Mouse (Mus musculus) limb, embryonic 12.5 days (tissue): ENCODE measurements around the gene Osbpl8. TPM values are rescaled to one million over a fixed set of nuclear protein-coding genes. Genes with fewer than 3 reads are reported as not detected.

ENCODE experiments used
- ATAC-seq: fragments of 200-750 bp; cut with Nextera tagmentation; 2 replicates; pipeline ENCODE4 v1.8.0; 2017; ENCODE audit warnings: low read depth, moderate TSS enrichment; ENCODE audit not compliant: insufficient number of reproducible peaks, insufficient read depth, low FRiP score, low TSS enrichment
- H3K27ac ChIP-seq: fragments of 300-500 bp; sonication (generic); 2 replicates; pipeline ENCODE4 v1.5.1; 2016; ENCODE audit warnings: mild to moderate bottlenecking, moderate library complexity
- H3K27me3 ChIP-seq: fragments of 300-500 bp; sonication (generic); 2 replicates; pipeline ENCODE4 v1.6.1; 2016; ENCODE audit warnings: mild to moderate bottlenecking, moderate library complexity
- H3K36me3 ChIP-seq: fragments of 300-500 bp; sonication (generic); 2 replicates; pipeline ENCODE4 v1.6.1; 2016; ENCODE audit warnings: mild to moderate bottlenecking, moderate library complexity
- H3K4me1 ChIP-seq: fragments of 300-500 bp; sonication (generic); replicated peaks from 2 replicates; pipeline ENCODE4 v1.6.1; 2016
- H3K4me2 ChIP-seq: fragments of 300-500 bp; sonication (generic); 2 replicates; pipeline ENCODE4 v1.6.1; 2016; ENCODE audit warnings: mild to moderate bottlenecking, moderate library complexity
- H3K4me3 ChIP-seq: fragments of 300-500 bp; sonication (generic); replicated peaks from 2 replicates; pipeline ENCODE4 v1.5.1; 2016; ENCODE audit warnings: mild to moderate bottlenecking
- H3K9ac ChIP-seq: fragments of 300-500 bp; sonication (generic); replicated peaks from 2 replicates; pipeline ENCODE4 v1.6.1; 2016; ENCODE audit warnings: mild to moderate bottlenecking, moderate library complexity
- H3K9me3 ChIP-seq: fragments of 300-500 bp; sonication (generic); 2 replicates; pipeline ENCODE4 v1.6.1; 2016; ENCODE audit warnings: mild to moderate bottlenecking, moderate library complexity
- WGBS: fragments of 180-500 bp; shearing (Covaris S2); methylation state at CpG from one replicate; pipeline ENCODE4 v1.1.7; 2016; 5-methylcytosine and 5-hydroxymethylcytosine counted together
- polyA plus RNA-seq: library from polyadenylated mRNA; unstranded; fragments of >200 nt; fragmentation: Nextera tagmentation; extraction: Ambion mirVana; gene quantifications from 2 replicates; pipeline ENCODE4 v1.2.1, GENCODE M21; 2016

The Osbpl8 gene
- 13.5 and 14.2 TPM in 2 replicates for polyA plus RNA-seq

DNA sequence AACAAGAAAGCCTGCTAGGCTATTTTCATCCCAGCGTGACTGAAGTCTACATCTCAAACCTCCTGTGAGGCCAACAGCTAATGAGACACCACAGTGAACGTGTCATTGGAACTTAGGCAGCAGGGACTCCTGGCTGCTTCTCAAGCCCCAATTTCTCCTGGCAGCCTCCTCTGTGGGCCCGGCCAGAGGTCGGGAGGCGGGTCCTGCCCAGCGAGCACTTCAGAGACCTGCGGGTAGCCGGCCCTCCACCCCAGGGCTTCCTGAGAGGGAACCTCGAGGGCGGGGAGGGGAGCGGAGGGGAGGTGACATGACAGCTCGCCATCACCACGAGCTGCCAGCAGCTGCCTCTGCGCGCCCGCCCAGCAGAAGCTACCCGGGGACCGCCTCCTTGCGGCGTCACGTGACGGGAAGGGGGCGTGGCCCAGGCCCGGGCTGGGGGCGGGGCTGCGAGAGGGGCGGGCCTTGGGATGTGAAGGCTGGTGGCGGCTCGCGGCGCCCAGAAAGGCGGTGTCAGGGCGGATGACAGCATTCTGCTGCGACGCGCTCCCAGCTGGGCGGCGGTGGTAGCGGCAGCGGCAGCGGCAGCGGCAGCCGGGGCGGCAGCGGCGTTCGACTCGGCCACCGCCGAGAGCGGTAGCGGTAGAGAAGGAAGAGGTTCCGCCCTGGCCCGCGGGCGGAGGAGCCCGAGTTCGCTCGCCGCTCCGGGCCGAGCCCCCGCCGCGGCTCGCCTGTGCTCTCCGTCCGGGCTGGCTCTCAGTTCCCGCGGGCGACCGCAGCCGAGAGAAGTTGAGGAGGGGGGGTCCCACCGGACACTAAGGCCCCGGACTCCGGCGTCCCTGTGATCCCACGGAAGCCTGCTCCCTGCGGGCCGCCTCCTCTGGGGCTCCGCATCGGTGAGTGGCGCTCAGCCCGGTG lies at the start of gene Osbpl8:
Osbpl8 (plus strand) TSS at position 449 of the 915 bp plus-strand sequence.
- ATAC-seq = peak; percentile 92
- H3K4me3 ChIP-seq = peak within 1 kb of the TSS; percentile 89
- H3K36me3 ChIP-seq = no peaks in the 10 kb centered on the region
- H3K9ac ChIP-seq = peak within 1 kb of the TSS; percentile 90
- peaks cover 3% of the 10 kb centered on the region for H3K4me1 ChIP-seq
- peak within 1 kb of the TSS; percentile 67 for H3K4me2 ChIP-seq
- H3K27me3 ChIP-seq = no peaks in the 10 kb centered on the region
- WGBS = under 1% methylated on average over 69 of the region's 84 CpGs
- H3K27ac ChIP-seq = peak within 1 kb of the TSS; percentile 93
- no peaks in the 10 kb centered on the region for H3K9me3 ChIP-seq

DNA sequence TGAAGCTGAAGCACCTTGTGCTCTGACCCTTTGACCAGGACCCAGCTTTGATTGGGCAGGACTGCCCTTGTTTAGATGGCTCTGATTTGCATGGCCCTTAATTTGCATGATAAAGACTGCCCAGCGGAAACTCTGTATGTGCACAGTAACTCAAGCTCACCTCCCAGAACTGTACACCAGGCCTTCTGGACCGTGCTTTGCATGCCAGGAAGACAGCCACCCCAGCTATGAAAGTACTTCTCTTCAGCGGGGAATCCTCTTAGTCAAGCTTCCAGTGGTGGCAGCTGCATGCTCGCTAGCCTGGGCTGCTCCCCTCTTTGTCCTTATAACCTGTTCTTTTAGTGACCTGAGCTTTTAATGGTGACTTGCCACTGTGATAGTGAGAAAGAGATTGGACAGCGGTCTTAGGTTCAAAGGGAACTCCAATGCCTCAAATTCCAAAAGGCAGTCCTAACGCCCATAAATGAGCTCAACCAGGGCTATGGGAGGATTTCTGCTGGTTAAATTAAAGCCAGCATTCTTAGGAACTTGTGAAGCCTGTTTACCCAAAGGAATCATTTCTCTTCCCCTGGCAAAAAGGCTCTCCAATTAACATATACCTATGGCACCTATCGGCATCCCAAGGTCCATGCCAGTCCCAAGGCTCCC lies 47.2 kb upstream of the Osbpl8 start:
- H3K4me2 ChIP-seq = no peak overlapping the region
- H3K4me1 ChIP-seq = no peaks in the 10 kb centered on the region
- no peak for ATAC-seq
- no peak overlapping the region for H3K27ac ChIP-seq
- 51% methylated on average over 7 of the region's 7 CpGs for WGBS
- no peak overlapping the region for H3K9ac ChIP-seq
- H3K27me3 ChIP-seq = no peaks in the 10 kb centered on the region
- H3K36me3 ChIP-seq = no peaks in the 10 kb centered on the region
- no peak overlapping the region for H3K4me3 ChIP-seq
- H3K9me3 ChIP-seq = no peaks in the 10 kb centered on the region

DNA sequence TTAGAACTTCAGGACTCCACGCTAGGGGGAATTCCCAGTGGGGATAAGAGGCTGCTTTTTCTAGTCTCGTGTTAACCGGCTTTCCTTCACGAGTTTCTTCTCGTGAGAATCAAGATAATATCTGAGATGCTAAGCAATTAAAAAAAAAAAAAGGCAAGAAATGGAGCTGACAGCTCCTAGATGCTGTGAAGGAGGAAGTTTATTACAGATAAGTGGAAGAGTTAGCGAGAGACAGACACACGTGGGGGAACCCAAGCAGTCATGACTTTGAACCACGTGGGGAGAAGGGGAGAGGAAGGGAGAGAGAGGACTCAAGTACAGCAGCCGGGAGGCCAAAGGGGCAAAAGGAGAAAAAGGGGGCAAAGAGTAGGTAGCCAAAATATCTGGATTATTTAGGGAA lies 46.3 kb upstream of the Osbpl8 start:
- Histone ChIP-seq H3K27ac (no peak overlapping the region), H3K27me3 (no peaks in the 10 kb centered on the region), H3K4me2 (no peak overlapping the region), H3K9me3 (no peaks in the 10 kb centered on the region), H3K9ac (no peak overlapping the region), H3K36me3 (no peaks in the 10 kb centered on the region), H3K4me3 (no peak overlapping the region), H3K4me1 (no peaks in the 10 kb centered on the region)
- ATAC-seq = no peak
- 79% methylated on average over 9 of the region's 9 CpGs for WGBS

DNA sequence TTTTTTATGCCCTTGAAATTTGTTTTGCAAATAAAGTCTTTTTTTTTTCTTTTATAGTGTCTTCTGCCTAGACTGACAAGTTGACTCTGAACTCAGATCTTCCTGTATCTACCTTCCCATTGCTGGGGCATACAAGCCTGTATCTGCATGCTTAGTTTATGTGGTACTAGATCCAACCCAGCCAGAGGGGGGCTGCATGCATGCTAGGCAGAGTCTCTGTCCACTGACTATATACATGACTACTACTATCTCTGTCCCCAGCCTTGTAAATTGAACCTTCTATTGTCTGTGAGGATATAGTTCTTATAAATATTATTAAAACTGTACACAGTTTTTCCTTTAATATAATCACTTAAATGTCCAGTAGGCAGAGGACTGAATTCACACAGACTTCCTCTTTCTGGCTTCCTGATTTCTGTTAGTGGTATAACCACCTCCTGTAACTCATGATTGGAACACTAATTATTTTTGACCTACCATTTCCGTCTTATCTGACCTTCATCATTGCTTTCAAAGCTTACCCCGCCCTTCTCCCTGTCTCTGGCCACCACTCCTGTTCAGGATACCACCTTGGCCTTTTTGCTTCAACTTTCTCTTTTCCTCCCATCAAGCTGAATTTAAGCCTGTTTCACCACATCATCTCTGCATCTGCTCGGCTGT lies 45.4 kb upstream of the Osbpl8 start:
- Histone ChIP-seq H3K4me3 (no peak overlapping the region), H3K4me2 (no peak overlapping the region), H3K36me3 (no peaks in the 10 kb centered on the region), H3K9ac (no peak overlapping the region), H3K27ac (no peak overlapping the region), H3K27me3 (no peaks in the 10 kb centered on the region), H3K9me3 (no peaks in the 10 kb centered on the region), H3K4me1 (no peaks in the 10 kb centered on the region)
- 73% methylated on average over 3 of the region's 3 CpGs for WGBS
- no peak for ATAC-seq

DNA sequence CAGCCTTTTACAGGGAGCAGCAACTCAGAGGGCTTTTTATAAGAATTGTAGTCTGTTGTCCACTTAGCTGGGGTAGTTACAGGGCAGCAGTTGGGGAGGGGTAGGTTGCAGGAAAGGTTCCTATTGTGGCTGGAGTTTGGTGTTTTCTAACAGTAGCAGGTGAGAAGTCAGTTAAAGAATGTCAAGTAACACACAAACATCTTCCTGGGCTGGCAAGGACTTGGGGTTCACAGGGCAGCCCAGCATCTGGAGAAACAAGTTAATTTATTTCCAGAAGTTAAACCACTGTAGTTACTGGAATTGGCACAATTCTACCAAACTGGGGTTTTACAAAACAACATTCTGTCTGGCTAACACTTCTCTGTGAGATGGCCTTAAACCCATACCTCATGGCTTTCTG lies 44.8 kb upstream of the Osbpl8 start:
- no peak overlapping the region for H3K4me3 ChIP-seq
- H3K36me3 ChIP-seq = no peaks in the 10 kb centered on the region
- H3K9ac ChIP-seq = no peak overlapping the region
- H3K9me3 ChIP-seq = no peaks in the 10 kb centered on the region
- no peak for ATAC-seq
- no peak overlapping the region for H3K4me2 ChIP-seq
- 0 out of 2 replicates have a peak overlapping the region, but pooled peaks have one; percentile 1 for H3K27ac ChIP-seq
- no peaks in the 10 kb centered on the region for H3K4me1 ChIP-seq
- H3K27me3 ChIP-seq = no peaks in the 10 kb centered on the region

DNA sequence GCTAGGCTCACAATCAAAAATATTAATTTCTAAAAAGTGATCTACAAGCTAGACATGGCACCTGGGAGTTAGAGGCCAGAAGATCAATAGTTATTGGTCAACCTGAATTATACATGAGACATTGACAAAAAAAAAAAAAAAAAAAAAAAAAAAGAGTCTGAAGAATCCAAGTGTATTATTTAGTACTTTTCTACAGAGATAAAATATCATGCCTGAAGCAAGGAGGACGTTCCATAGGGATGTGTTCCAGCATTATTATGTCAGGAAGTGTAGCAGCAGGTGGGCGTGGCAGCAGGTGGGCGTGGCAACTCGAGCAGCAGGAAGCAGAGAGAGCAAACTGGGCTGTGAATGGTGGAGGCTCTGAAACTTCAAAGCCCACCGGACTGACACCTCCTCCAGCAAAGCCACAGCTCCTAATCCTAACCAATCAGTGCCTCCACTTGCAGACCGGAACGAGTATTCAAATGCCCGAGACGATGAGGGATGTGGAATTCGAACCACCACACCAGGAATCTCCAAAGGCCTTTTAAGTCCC lies 41.6 kb upstream of the Osbpl8 start:
- WGBS = 72% methylated on average over 10 of the region's 10 CpGs

DNA sequence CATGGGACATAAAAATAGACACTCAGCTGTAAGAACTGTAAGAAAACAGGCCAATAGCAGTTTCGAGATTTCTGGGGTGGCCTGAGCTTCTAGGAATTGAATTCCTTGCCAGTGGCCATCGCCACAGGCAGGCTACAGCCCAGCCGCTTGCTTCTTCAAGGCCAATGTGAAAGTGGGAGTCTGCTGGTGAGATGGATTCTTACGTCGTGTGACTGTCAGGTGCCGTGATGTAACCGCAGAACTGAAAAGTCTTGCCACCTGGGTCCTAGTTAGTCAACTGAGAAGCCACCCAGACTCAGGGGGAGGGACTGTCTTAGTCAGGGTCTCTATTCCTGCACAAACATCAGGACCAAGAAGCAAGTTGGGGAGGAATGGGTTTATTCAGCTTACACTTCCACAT lies 40.4 kb upstream of the Osbpl8 start:
- WGBS = 94% methylated on average over 7 of the region's 7 CpGs
- H3K27ac ChIP-seq = no peak overlapping the region
- H3K9ac ChIP-seq = no peak overlapping the region
- H3K9me3 ChIP-seq = no peaks in the 10 kb centered on the region
- ATAC-seq = no peak
- no peaks in the 10 kb centered on the region for H3K27me3 ChIP-seq
- H3K4me2 ChIP-seq = no peak overlapping the region
- no peaks in the 10 kb centered on the region for H3K4me1 ChIP-seq
- no peaks in the 10 kb centered on the region for H3K36me3 ChIP-seq
- H3K4me3 ChIP-seq = no peak overlapping the region

More for the DNA sequence above, 41.6 kb upstream of the Osbpl8 start:
- H3K27ac ChIP-seq = no peak overlapping the region
- H3K4me2 ChIP-seq = no peak overlapping the region
- H3K4me1 ChIP-seq = no peaks in the 10 kb centered on the region
- H3K9ac ChIP-seq = no peak overlapping the region
- no peaks in the 10 kb centered on the region for H3K36me3 ChIP-seq
- H3K4me3 ChIP-seq = no peak overlapping the region
- ATAC-seq = no peak
- no peaks in the 10 kb centered on the region for H3K9me3 ChIP-seq
- no peaks in the 10 kb centered on the region for H3K27me3 ChIP-seq

DNA sequence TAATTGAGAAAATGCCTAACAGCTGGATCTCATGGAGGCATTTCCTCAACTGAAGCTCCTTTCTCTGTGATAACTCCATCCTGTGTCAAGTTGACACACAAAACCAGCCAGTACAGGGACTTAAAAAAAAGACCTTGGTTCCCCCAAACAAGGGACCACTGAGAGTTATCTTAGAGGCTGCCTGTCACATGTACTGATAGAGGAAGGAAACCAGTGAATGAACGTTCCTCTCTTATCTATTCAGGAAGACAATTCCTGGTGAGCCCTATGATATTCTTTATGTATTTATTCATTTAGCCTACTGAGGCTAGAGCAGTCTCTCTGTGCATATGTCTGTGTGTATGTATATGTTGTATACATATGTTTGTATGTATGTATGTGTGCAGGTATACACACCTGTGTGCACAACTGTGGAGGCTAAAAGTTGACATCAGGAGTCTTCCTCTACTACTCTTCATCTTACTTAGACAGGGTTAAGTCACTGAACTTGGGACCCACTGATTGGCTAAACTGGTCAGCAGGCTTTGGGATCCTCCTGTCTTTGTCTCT lies 39.7 kb upstream of the Osbpl8 start:
- Histone ChIP-seq H3K27me3 (no peaks in the 10 kb centered on the region), H3K9ac (no peak overlapping the region), H3K36me3 (no peaks in the 10 kb centered on the region), H3K4me2 (no peak overlapping the region), H3K27ac (no peak overlapping the region), H3K4me3 (no peak overlapping the region), H3K9me3 (no peaks in the 10 kb centered on the region), H3K4me1 (no peaks in the 10 kb centered on the region)
- WGBS = 78% methylated on average over 1 of the region's 1 CpGs
- ATAC-seq = no peak

DNA sequence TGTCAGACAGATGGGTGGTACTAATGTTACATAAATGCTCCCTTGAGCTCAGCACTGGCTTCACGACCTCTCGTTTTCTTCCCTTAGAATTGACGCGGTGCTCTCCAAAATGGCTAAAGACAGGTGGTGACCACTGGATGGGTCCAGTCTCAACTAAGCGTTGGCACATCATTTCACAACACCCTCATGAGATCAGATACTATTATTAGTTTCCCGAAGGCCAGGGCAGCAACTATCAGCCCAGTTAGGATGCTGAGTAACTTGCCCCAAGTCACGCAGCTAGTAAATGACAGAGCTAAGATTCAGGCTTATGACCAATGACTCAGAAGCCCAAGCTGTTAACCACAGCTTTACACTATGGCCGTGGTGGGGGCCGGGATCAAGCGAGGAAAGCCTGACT lies 37.2 kb upstream of the Osbpl8 start:
- Histone ChIP-seq H3K9me3 (no peaks in the 10 kb centered on the region), H3K27me3 (no peaks in the 10 kb centered on the region), H3K27ac (no peak overlapping the region), H3K4me3 (no peak overlapping the region), H3K36me3 (no peaks in the 10 kb centered on the region), H3K4me2 (no peak overlapping the region), H3K4me1 (no peaks in the 10 kb centered on the region), H3K9ac (no peak overlapping the region)
- WGBS = 83% methylated on average over 10 of the region's 10 CpGs
- no peak for ATAC-seq

DNA sequence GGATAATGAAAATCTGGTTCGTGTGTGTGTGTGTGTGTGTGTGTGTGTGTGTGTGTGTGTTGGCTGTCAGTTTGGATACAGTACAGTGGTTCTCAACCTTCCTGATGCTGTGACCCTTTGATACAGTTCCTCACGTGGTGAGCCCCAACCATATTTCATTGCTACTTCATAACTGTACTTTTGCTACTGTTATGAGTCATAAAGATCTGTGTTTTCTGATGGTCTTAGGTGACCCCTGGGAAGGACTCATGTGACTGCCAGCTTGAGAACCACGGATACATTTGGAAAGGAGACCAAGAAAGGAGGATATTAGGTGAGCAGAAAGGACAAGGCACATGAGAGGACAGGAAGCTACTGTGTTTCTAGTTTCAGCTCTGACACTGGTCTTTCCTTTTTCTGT lies 36.1 kb upstream of the Osbpl8 start:
- H3K4me1 ChIP-seq = no peaks in the 10 kb centered on the region
- no peaks in the 10 kb centered on the region for H3K27me3 ChIP-seq
- 71% methylated on average over 3 of the region's 3 CpGs for WGBS
- H3K9me3 ChIP-seq = no peaks in the 10 kb centered on the region
- H3K9ac ChIP-seq = no peak overlapping the region
- ATAC-seq = no peak
- H3K4me3 ChIP-seq = no peak overlapping the region
- no peak overlapping the region for H3K27ac ChIP-seq
- no peak overlapping the region for H3K4me2 ChIP-seq
- no peaks in the 10 kb centered on the region for H3K36me3 ChIP-seq
